Mouse (Mus musculus) lung, postnatal 0 days (tissue): ENCODE results near the gene Fignl1. TPM values are rescaled to one million over a fixed set of nuclear protein-coding genes. Genes with fewer than 3 reads are reported as not detected.

Experiments used
- ATAC-seq: fragments of 200-750 bp; cut with Nextera tagmentation; 2 replicates; pipeline ENCODE4 v1.8.0; 2017; ENCODE audit warnings: moderate library complexity
- DNase-seq: peaks from one replicate; pipeline ENCODE4 v3.0.0-alpha.2; 2016; ENCODE audit warnings: low spot score
- H3K27ac ChIP-seq: fragments of 300-500 bp; sonication (generic); 2 replicates; pipeline ENCODE4 v1.5.1; 2014; ENCODE audit warnings: antibody characterized with exemption, mild to moderate bottlenecking, low read length, mixed read lengths
- H3K27me3 ChIP-seq: fragments of 300-500 bp; sonication (generic); replicated peaks from 2 replicates; pipeline ENCODE4 v1.6.1; 2014; ENCODE audit warnings: low read length, mixed read lengths; ENCODE audit not compliant: insufficient read depth
- H3K36me3 ChIP-seq: fragments of 300-500 bp; sonication (generic); 2 replicates; pipeline ENCODE4 v1.6.1; 2014; ENCODE audit warnings: low read length, mixed read lengths; ENCODE audit not compliant: insufficient read depth
- H3K4me1 ChIP-seq: fragments of 300-500 bp; sonication (generic); 2 replicates; pipeline ENCODE4 v1.6.1; 2014; ENCODE audit warnings: antibody characterized with exemption, low read depth, low read length, mixed read lengths; ENCODE audit not compliant: insufficient read depth
- H3K4me2 ChIP-seq: fragments of 300-500 bp; sonication (generic); replicated peaks from 2 replicates; pipeline ENCODE4 v1.6.1; 2014; ENCODE audit warnings: low read depth, mild to moderate bottlenecking, low read length, moderate library complexity, mixed read lengths
- H3K4me3 ChIP-seq: fragments of 300-500 bp; sonication (generic); 2 replicates; pipeline ENCODE4 v1.5.1; 2014; ENCODE audit warnings: low read depth, low read length
- H3K9ac ChIP-seq: fragments of 300-500 bp; sonication (generic); replicated peaks from 2 replicates; pipeline ENCODE4 v1.6.1; 2014; ENCODE audit warnings: low read depth, mild to moderate bottlenecking
- H3K9me3 ChIP-seq: fragments of 300-500 bp; sonication (generic); 2 replicates; pipeline ENCODE4 v1.6.1; 2016; ENCODE audit warnings: low read length, mixed read lengths
- CTCF ChIP-seq: IDR thresholded peaks from 2 replicates; pipeline ENCODE4 v1.5.1; 2016; ENCODE audit warnings: antibody characterized with exemption, mild to moderate bottlenecking
- EP300 ChIP-seq: IDR thresholded peaks from 2 replicates; pipeline ENCODE4 v1.6.1; 2016; ENCODE audit warnings: antibody characterized with exemption, mild to moderate bottlenecking, control low read depth
- WGBS: fragments of 180-500 bp; shearing (Covaris S2); extraction: QIAGEN DNeasy Blood & Tissue Kit; methylation state at CpG from one replicate; pipeline ENCODE4 v1.1.7; 2014; 5-methylcytosine and 5-hydroxymethylcytosine counted together
- polyA plus RNA-seq: library from polyadenylated mRNA; unstranded; fragments of >200 nt; fragmentation: Nextera tagmentation; extraction: Ambion mirVana; gene quantifications from 2 replicates; pipeline ENCODE4 v1.2.1, GENCODE M21; 2015

The Fignl1 gene
- polyA plus RNA-seq, 1 experiment from 2014 or later, result 4.2 TPM

- peak overlapping the region; percentile 60; the same call in 1 of the 2 replicates for H3K27ac ChIP-seq
- DNase-seq, result no peak
- no peaks in the 10 kb centered on the region for H3K27me3 ChIP-seq
- no peak overlapping the region for H3K4me3 ChIP-seq
- no peak for TF ChIP-seq CTCF
- TF ChIP-seq EP300, result peak; percentile 41; the same call in 1 of the 2 replicates
- no peak for ATAC-seq
- no peak overlapping the region for H3K9ac ChIP-seq
- H3K36me3 ChIP-seq, result no peaks in the 10 kb centered on the region
- 40% methylated on average over 6 of the region's 6 CpGs for WGBS
- no peak overlapping the region for H3K4me2 ChIP-seq
- H3K9me3 ChIP-seq, result no peaks in the 10 kb centered on the region
- H3K4me1 ChIP-seq, result peaks cover 18% of the 10 kb centered on the region; the same call in 1 of the 2 replicates
Observed at GRCm38 (mm10) chr11:11835361-11835760, 26.6 kb upstream of the Fignl1 start.

GRCm38 (mm10) chr11:11833100-11833499 is 24.3 kb upstream of the Fignl1 start:
- TF ChIP-seq EP300 (no peak), CTCF (no peak)
- no peak overlapping the region for H3K9ac ChIP-seq
- DNase-seq (no peak), ATAC-seq (no peak)
- H3K36me3 ChIP-seq, result no peaks in the 10 kb centered on the region
- no peak overlapping the region for H3K4me3 ChIP-seq
- H3K4me2 ChIP-seq, result no peak overlapping the region
- no peaks in the 10 kb centered on the region for H3K27me3 ChIP-seq
- peaks cover 28% of the 10 kb centered on the region; the same call in 1 of the 2 replicates for H3K4me1 ChIP-seq
- 42% methylated on average over 8 of the region's 8 CpGs for WGBS
- H3K9me3 ChIP-seq, result no peaks in the 10 kb centered on the region
- H3K27ac ChIP-seq, result peak overlapping the region; percentile 74

- Histone ChIP-seq H3K9ac (no peak overlapping the region), H3K4me2 (no peak overlapping the region), H3K4me3 (no peak overlapping the region), H3K27me3 (no peaks in the 10 kb centered on the region), H3K9me3 (no peaks in the 10 kb centered on the region), H3K27ac (peak overlapping the region; percentile 74), H3K4me1 (peaks cover 28% of the 10 kb centered on the region; the same call in 1 of the 2 replicates), H3K36me3 (no peaks in the 10 kb centered on the region)
- 24% methylated on average over 6 of the region's 6 CpGs for WGBS
- ATAC-seq (no peak), DNase-seq (no peak)
- TF ChIP-seq CTCF, result no peak
- no peak for TF ChIP-seq EP300
Observed at GRCm38 (mm10) chr11:11832755-11833084, 24.0 kb upstream of the Fignl1 start.

- no peak for TF ChIP-seq CTCF
- TF ChIP-seq EP300, result no peak
- H3K36me3 ChIP-seq, result no peaks in the 10 kb centered on the region
- H3K27ac ChIP-seq, result peak overlapping the region; percentile 74
- H3K9ac ChIP-seq, result no peak overlapping the region
- no peaks in the 10 kb centered on the region for H3K27me3 ChIP-seq
- no peak overlapping the region for H3K4me2 ChIP-seq
- peaks cover 25% of the 10 kb centered on the region; the same call in 1 of the 2 replicates for H3K4me1 ChIP-seq
- peak; percentile 49 for DNase-seq
- H3K9me3 ChIP-seq, result no peaks in the 10 kb centered on the region
- H3K4me3 ChIP-seq, result no peak overlapping the region
- 9% methylated on average over 6 of the region's 6 CpGs for WGBS
- ATAC-seq, result peak; percentile 18
Observed at GRCm38 (mm10) chr11:11831940-11832754, 23.4 kb upstream of the Fignl1 start.

GRCm38 (mm10) chr11:11831526-11831925 is 22.8 kb upstream of the Fignl1 start:
- no peak for DNase-seq
- peaks cover 21% of the 10 kb centered on the region; the same call in 1 of the 2 replicates for H3K4me1 ChIP-seq
- H3K4me2 ChIP-seq, result no peak overlapping the region

GRCm38 (mm10) chr11:11830884-11831495 is 22.2 kb upstream of the Fignl1 start:
- H3K9me3 ChIP-seq, result no peaks in the 10 kb centered on the region
- WGBS, result 23% methylated on average over 12 of the region's 12 CpGs
- H3K4me3 ChIP-seq, result no peak overlapping the region
- no peak for DNase-seq
- no peak overlapping the region for H3K9ac ChIP-seq
- peak overlapping the region; percentile 68 for H3K27ac ChIP-seq
- no peaks in the 10 kb centered on the region for H3K27me3 ChIP-seq
- TF ChIP-seq EP300 (no peak), CTCF (no peak)
- no peak for ATAC-seq
- no peak overlapping the region for H3K4me2 ChIP-seq
- peaks cover 21% of the 10 kb centered on the region; the same call in 1 of the 2 replicates for H3K4me1 ChIP-seq
- H3K36me3 ChIP-seq, result no peaks in the 10 kb centered on the region

More at GRCm38 (mm10) chr11:11831526-11831925, 22.8 kb upstream of the Fignl1 start:
- Histone ChIP-seq H3K27ac (peak overlapping the region; percentile 74), H3K4me3 (no peak overlapping the region), H3K27me3 (no peaks in the 10 kb centered on the region), H3K36me3 (no peaks in the 10 kb centered on the region), H3K9ac (no peak overlapping the region), H3K9me3 (no peaks in the 10 kb centered on the region)
- ATAC-seq, result no peak
- WGBS, result 32% methylated on average over 6 of the region's 6 CpGs
- TF ChIP-seq EP300 (no peak), CTCF (no peak)
